In genomic region chr2:14054716-14055115, GRCm38 (mm10) we compare ENCODE assay signal across 8 mouse cellular contexts. TPM values are rescaled to one million over a fixed set of nuclear protein-coding genes. Genes with fewer than 3 reads are reported as not detected.
DNase-seq lines count a peak whose midpoint lies in the region; ATAC-seq and TF ChIP-seq lines count a peak whose summit lies in the region.

No protein-coding gene starts in this region.

- peak overlapping the region; percentile 72 for H3K9ac ChIP-seq in kidney, postnatal 0 days (ENCODE audit: low read depth, low read length)
- H3K9ac ChIP-seq in embryonic facial prominence, embryonic 11.5 days (replicated peaks; ENCODE audit: low read length) = peak overlapping the region; percentile 67
- H3K9ac ChIP-seq in intestine, embryonic 16.5 days (ENCODE audit: low read depth, low read length) = peak overlapping the region; percentile 89
- H3K9ac ChIP-seq in neural tube, embryonic 12.5 days = peak overlapping the region; percentile 76

- H3K9me3 ChIP-seq in kidney, postnatal 0 days (replicated peaks; ENCODE audit: low read length) = no peaks in the 10 kb centered on the region
- no peaks in the 10 kb centered on the region for H3K9me3 ChIP-seq in embryonic facial prominence, embryonic 11.5 days (replicated peaks; ENCODE audit: control insufficient read depth, low read length)
- no peaks in the 10 kb centered on the region for H3K9me3 ChIP-seq in intestine, embryonic 16.5 days (ENCODE audit: control insufficient read depth, low read length)
- no peaks in the 10 kb centered on the region for H3K9me3 ChIP-seq in neural tube, embryonic 12.5 days

- WGBS in kidney, postnatal 0 days = 3% methylated on average over 6 of the region's 6 CpGs
- 5% methylated on average over 6 of the region's 6 CpGs for WGBS in embryonic facial prominence, embryonic 11.5 days
- WGBS in intestine, embryonic 16.5 days = 7% methylated on average over 6 of the region's 6 CpGs
- WGBS in neural tube, embryonic 12.5 days = under 1% methylated on average over 6 of the region's 6 CpGs

- no peaks in the 10 kb centered on the region for H3K4me1 ChIP-seq in kidney, postnatal 0 days (replicated peaks; ENCODE audit: insufficient read depth, low read length)
- H3K4me1 ChIP-seq in embryonic facial prominence, embryonic 11.5 days (ENCODE audit: control insufficient read depth, insufficient read depth, low read length) = no peaks in the 10 kb centered on the region
- H3K4me1 ChIP-seq in intestine, embryonic 16.5 days (ENCODE audit: control insufficient read depth, insufficient read depth, low read length) = peaks cover 4% of the 10 kb centered on the region; the same call in 1 of the 2 replicates
- 0 out of 2 replicates have a peak, but pooled peaks cover 4% of the 10 kb centered on the region for H3K4me1 ChIP-seq in neural tube, embryonic 12.5 days

- peak; percentile 12; the same call in 1 of the 2 replicates for ATAC-seq in kidney, postnatal 0 days (replicated peaks; ENCODE audit: low FRiP score, low read depth)
- no peak for ATAC-seq in embryonic facial prominence, embryonic 11.5 days (replicated peaks; ENCODE audit: insufficient number of reproducible peaks, low FRiP score, low TSS enrichment, low read depth)
- peak; percentile 22 for ATAC-seq in intestine, embryonic 16.5 days
- ATAC-seq in neural tube, embryonic 12.5 days (ENCODE audit: low FRiP score, low read depth) = peak; percentile 19

- no peaks in the 10 kb centered on the region for H3K36me3 ChIP-seq in kidney, postnatal 0 days (ENCODE audit: insufficient read depth, low read length)
- H3K36me3 ChIP-seq in embryonic facial prominence, embryonic 11.5 days (replicated peaks; ENCODE audit: control insufficient read depth, insufficient read depth, low read depth, low read length) = no peaks in the 10 kb centered on the region
- H3K36me3 ChIP-seq in intestine, embryonic 16.5 days (ENCODE audit: control insufficient read depth, insufficient read depth, low read length) = no peaks in the 10 kb centered on the region
- no peaks in the 10 kb centered on the region for H3K36me3 ChIP-seq in neural tube, embryonic 12.5 days

- TF ChIP-seq CTCF in kidney, postnatal 0 days (IDR thresholded peaks at IDR 0.05; ENCODE audit: low read depth) = no peak

- DNase-seq in kidney, postnatal 0 days (ENCODE audit: low spot score) = peak; percentile 35
- DNase-seq in kidney, postnatal 14 days = no peak
- DNase-seq in embryonic facial prominence, embryonic 11.5 days (ENCODE audit: low spot score) = peak; percentile 34
- DNase-seq in thymus, postnatal 10 days (ENCODE audit: low spot score in 2 of 2) = no peak
- DNase-seq in left cerebral cortex, adult 9 months (ENCODE audit: low spot score in 2 of 2) = no peak
- no peak for DNase-seq in kidney, postnatal 36 days

- no peaks in the 10 kb centered on the region for H3K27me3 ChIP-seq in kidney, postnatal 0 days (ENCODE audit: insufficient read depth, low read length)
- no peaks in the 10 kb centered on the region for H3K27me3 ChIP-seq in embryonic facial prominence, embryonic 11.5 days (ENCODE audit: control insufficient read depth, insufficient read depth, low read length)
- H3K27me3 ChIP-seq in intestine, embryonic 16.5 days (replicated peaks; ENCODE audit: control insufficient read depth, insufficient read depth, low read length) = no peaks in the 10 kb centered on the region
- no peaks in the 10 kb centered on the region for H3K27me3 ChIP-seq in neural tube, embryonic 12.5 days (replicated peaks)

- H3K4me2 ChIP-seq in kidney, postnatal 0 days (ENCODE audit: low read length) = peak overlapping the region; percentile 80
- H3K4me2 ChIP-seq in embryonic facial prominence, embryonic 11.5 days (ENCODE audit: low read depth, low read length) = peak overlapping the region; percentile 60
- H3K4me2 ChIP-seq in intestine, embryonic 16.5 days (ENCODE audit: low read depth, low read length) = peak overlapping the region; percentile 73
- H3K4me2 ChIP-seq in neural tube, embryonic 12.5 days (replicated peaks) = peak overlapping the region; percentile 82

- peak overlapping the region; percentile 81; the same call in 1 of the 2 replicates for H3K27ac ChIP-seq in kidney, postnatal 0 days
- H3K27ac ChIP-seq in embryonic facial prominence, embryonic 11.5 days (replicated peaks; ENCODE audit: low read depth, low read length) = 0 out of 2 replicates have a peak overlapping the region, but pooled peaks have one; percentile 0
- peak overlapping the region; percentile 85 for H3K27ac ChIP-seq in intestine, embryonic 16.5 days (ENCODE audit: low read length)
- H3K27ac ChIP-seq in neural tube, embryonic 12.5 days = peak overlapping the region; percentile 85; the same call in 1 of the 2 replicates

- peak overlapping the region; percentile 93 for H3K4me3 ChIP-seq in kidney, postnatal 0 days (replicated peaks; ENCODE audit: low read depth, low read length)
- peak overlapping the region; percentile 74 for H3K4me3 ChIP-seq in embryonic facial prominence, embryonic 11.5 days (ENCODE audit: low read depth, low read length)
- H3K4me3 ChIP-seq in intestine, embryonic 16.5 days (ENCODE audit: low read length) = peak overlapping the region; percentile 81
- peak overlapping the region; percentile 72 for H3K4me3 ChIP-seq in neural tube, embryonic 12.5 days

RNA-seq across cellular contexts. Expression of gene Hacd1, which starts 1.2 kb away (rescaled TPM):
- polyA plus RNA-seq in kidney, postnatal 0 days (2015; fragmentation: Nextera tagmentation; extraction: Ambion mirVana) = 88.4 and 91.4 TPM in 2 replicates
- polyA plus RNA-seq in embryonic facial prominence, embryonic 11.5 days (2014; fragmentation: Nextera tagmentation; extraction: Ambion mirVana) = 45.4 and 48.4 TPM in 2 replicates
- polyA plus RNA-seq in intestine, embryonic 16.5 days (2015; fragmentation: Nextera tagmentation; extraction: Ambion mirVana) = 93.8 and 103 TPM in 2 replicates
- 54.6 and 56.4 TPM in 2 replicates for polyA plus RNA-seq in neural tube, embryonic 12.5 days (2016; fragmentation: Nextera tagmentation; extraction: Ambion mirVana)

RNA-seq across cellular contexts. Expression of gene Stam, which starts 19.2 kb away (rescaled TPM):
- 38.6 and 40.3 TPM in 2 replicates for polyA plus RNA-seq in kidney, postnatal 0 days (2015; fragmentation: Nextera tagmentation; extraction: Ambion mirVana)
- polyA plus RNA-seq in embryonic facial prominence, embryonic 11.5 days (2014; fragmentation: Nextera tagmentation; extraction: Ambion mirVana) = 86.1 and 98.1 TPM in 2 replicates
- 57.3 and 57.7 TPM in 2 replicates for polyA plus RNA-seq in intestine, embryonic 16.5 days (2015; fragmentation: Nextera tagmentation; extraction: Ambion mirVana)
- polyA plus RNA-seq in neural tube, embryonic 12.5 days (2016; fragmentation: Nextera tagmentation; extraction: Ambion mirVana) = 104 and 107 TPM in 2 replicates

Comparison
In these comparisons a context has a peak if more than half of its experiments do, and no peak if none do; other contexts are left out.
1. DNase-seq: peak in kidney, postnatal 0 days (single experiment) and embryonic facial prominence, embryonic 11.5 days (single experiment); none in kidney, postnatal 14 days (single experiment), thymus, postnatal 10 days (0 of 2), left cerebral cortex, adult 9 months (0 of 2) and kidney, postnatal 36 days (0 of 2).
2. H3K27ac ChIP-seq: peak in every context shown above with its lines; median percentile 85 in intestine, embryonic 16.5 days; 85 in neural tube, embryonic 12.5 days; 81 in kidney, postnatal 0 days; 0 in embryonic facial prominence, embryonic 11.5 days.
3. Peak in every context shown above with its lines, with median percentiles within 50 percentile points of each other: H3K4me2 ChIP-seq, H3K4me3 ChIP-seq and H3K9ac ChIP-seq.